15 mouse cellular contexts compared by ENCODE assay signal in the genomic region with DNA sequence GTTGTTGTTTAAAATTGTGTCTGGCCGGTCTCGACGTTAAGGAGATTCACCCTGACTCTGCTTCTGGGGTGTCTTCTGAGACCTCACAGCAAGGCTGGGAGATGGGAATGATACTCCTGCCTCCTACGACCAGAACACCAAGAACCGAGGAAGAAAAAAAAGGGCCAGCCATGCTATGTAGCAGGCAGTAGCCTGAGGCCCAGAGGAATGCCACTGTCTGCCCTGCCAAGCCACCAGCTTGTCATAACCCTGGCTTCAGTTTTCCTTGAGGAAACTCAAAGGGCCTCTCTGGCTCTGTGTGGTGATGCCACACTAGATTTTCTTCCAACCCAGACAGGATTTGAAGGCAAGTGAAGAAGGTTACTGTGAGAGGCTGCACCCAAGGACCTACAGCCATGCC.
"Had no signal": no experiment of that assay in that cellular context is flagged by ENCODE, and none has a peak within 500 bp of the region (broad histone marks: within the 10 kb centered on the region; RNA-seq: fewer than 3 reads in every experiment).

No protein-coding gene starts in this region.

- H3K4me2 ChIP-seq: midbrain, embryonic 11.5 days; midbrain, embryonic 15.5 days; neural tube, embryonic 12.5 days; stomach, embryonic 15.5 days had no signal

- H3K9me3 ChIP-seq: limb, embryonic 10.5 days; megakaryocyte, embryonic 14.5 days; midbrain, embryonic 15.5 days; neural tube, embryonic 12.5 days; stomach, embryonic 15.5 days had no signal

- DNase-seq: kidney, adult 11 months; kidney, adult 9 months; kidney, postnatal 36 days; retina, postnatal 1 day; right cerebral cortex, postnatal 4 days; thymus, postnatal 36 days had no signal

- ATAC-seq: midbrain, embryonic 15.5 days had no signal

- H3K4me3 ChIP-seq: limb, embryonic 10.5 days; megakaryocyte, embryonic 14.5 days; midbrain, embryonic 15.5 days; neural tube, embryonic 12.5 days; stomach, embryonic 15.5 days had no signal

- H3K9ac ChIP-seq: liver, embryonic 14.5 days; midbrain, embryonic 15.5 days; neural tube, embryonic 12.5 days; stomach, embryonic 15.5 days had no signal

- H3K27ac ChIP-seq: kidney, postnatal 0 days; limb, embryonic 10.5 days; liver, embryonic 14.5 days; macrophage; midbrain, embryonic 15.5 days; neural tube, embryonic 12.5 days; stomach, embryonic 15.5 days had no signal

- H3K4me1 ChIP-seq: midbrain, embryonic 15.5 days had no signal

- H3K27me3 ChIP-seq: megakaryocyte, embryonic 14.5 days; midbrain, embryonic 15.5 days; neural tube, embryonic 12.5 days; stomach, embryonic 15.5 days had no signal

- H3K36me3 ChIP-seq: midbrain, embryonic 15.5 days; neural tube, embryonic 12.5 days; stomach, embryonic 15.5 days had no signal
